Mouse (Mus musculus): ENCODE measurements around the gene Plekha3. TPM values are rescaled to one million over a fixed set of nuclear protein-coding genes. Genes with fewer than 3 reads are reported as not detected.

The Plekha3 gene
- polyA plus RNA-seq (2017; shearing (Covaris generic)), result 48.0 TPM

GRCm38 (mm10) chr2:76674725-76675427 is at the start of gene Plekha3:
Gene Plekha3, plus strand, starts transcription at chr2:76675281.

GRCm38 (mm10) chr2:76647883-76648570 is 27.1 kb upstream of the Plekha3 start, which contains the start of the genes Prkra and Pjvk:
Gene Prkra, minus strand, starts transcription at chr2:76648015.
Gene Pjvk, plus strand, starts transcription at chr2:76648476.

GRCm38 (mm10) chr2:76672966-76673392 is 2.1 kb upstream of the Plekha3 start, which contains the start of gene Fkbp7:
Gene Fkbp7, minus strand, starts transcription at chr2:76673116.

Other genes with a start within 250 kb of the Plekha3 start
- 2.0 TPM for gene Prkra, start 27.3 kb upstream of the Plekha3 start, polyA plus RNA-seq (2017; shearing (Covaris generic))
- gene Pjvk, start 26.8 kb upstream of the Plekha3 start, polyA plus RNA-seq (2017; shearing (Covaris generic)), result not detected
- gene Fkbp7, start 2.2 kb upstream of the Plekha3 start, polyA plus RNA-seq (2017; shearing (Covaris generic)), result 3.7 TPM

Data from naive thymus-derived CD4-positive, alpha-beta T cell, adult 5 months (primary cell).